Mouse (Mus musculus) left cerebral cortex, adult 8-10 months (tissue): ENCODE results near the gene Tgtp2. TPM values are rescaled to one million over a fixed set of nuclear protein-coding genes. Genes with fewer than 3 reads are reported as not detected.
"Not testable (repeated sequence)": the region's sequence is repeated elsewhere in the genome, so short reads cannot be mapped to it uniquely, and the experiment has no call there.

Source experiments
- DNase-seq, 2 experiments: peaks; one replicate each; pipeline ENCODE4 v3.0.0; 2022; ENCODE audit warnings: low spot score in 2 of 2
- total RNA-seq, 4 experiments: library from RNA; stranded (reverse); gene quantifications; 2 replicates each; pipeline ENCODE4 v1.2.4; 2022

Gene Tgtp2
- under 1 TPM in 2 of 4 experiments, not detected in 2; 0.23 to 0.56 TPM for total RNA-seq

GRCm38 (mm10) chr11:49063713-49064469 lies at the start of gene Tgtp2:
TSS of gene Tgtp2 (minus strand) at chr11:49064206.
- not testable (repeated sequence) for DNase-seq

DNA sequence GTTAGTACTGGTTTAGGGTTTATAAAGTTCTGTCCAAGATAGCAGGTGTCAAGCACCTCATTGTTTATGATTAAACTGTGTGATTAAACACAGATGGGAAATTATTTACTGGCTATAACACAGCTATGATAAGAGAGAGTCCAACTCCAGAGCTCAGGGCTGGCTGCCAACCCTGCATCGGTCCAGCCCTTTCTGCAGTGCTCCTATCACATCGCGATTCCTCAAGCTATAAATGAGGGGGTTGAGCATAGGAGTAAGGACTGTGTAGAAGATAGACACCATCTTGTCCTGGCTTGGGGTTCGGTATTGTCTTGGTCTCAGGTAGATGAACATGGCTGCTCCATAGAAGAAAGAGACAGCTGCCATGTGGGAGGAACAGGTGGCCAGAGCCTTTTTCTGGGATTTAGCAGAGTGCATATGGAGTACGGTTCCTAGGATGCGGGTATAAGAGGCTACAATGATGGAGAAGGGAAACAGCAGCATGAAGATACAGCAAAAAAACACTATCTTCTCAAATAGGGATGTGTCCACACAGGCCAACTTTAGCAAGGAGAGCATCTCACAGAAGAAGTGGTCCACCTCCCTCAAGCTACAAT lies 48.7 kb upstream of the Tgtp2 start:
- DNase-seq: peak in 1 of 2 experiments; percentile 36

- DNase-seq: no peak
Observed at GRCm38 (mm10) chr11:49111000-49111399, 47.0 kb upstream of the Tgtp2 start.

DNA sequence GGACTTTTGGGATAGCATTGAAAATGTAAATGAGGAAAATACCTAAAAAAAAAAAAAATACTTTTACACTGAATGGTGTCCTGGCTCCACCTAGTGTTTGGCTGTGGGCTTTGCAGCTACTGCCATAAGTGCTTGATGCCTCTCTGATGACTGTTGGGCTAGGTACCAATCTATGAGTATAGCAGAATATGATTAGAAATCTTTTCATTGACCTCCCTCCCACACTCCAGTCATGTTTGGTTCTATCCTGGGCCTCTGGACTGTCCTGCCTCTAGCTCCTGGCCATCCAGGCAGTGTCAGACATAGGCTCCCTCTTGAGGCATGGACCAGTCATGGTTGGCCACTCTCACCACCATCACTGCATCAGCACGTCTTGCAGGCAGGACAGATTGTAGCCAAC lies 44.8 kb upstream of the Tgtp2 start:
- no peak for DNase-seq

- no peak for DNase-seq
Observed at GRCm38 (mm10) chr11:49107650-49108537, 43.9 kb upstream of the Tgtp2 start.

DNA sequence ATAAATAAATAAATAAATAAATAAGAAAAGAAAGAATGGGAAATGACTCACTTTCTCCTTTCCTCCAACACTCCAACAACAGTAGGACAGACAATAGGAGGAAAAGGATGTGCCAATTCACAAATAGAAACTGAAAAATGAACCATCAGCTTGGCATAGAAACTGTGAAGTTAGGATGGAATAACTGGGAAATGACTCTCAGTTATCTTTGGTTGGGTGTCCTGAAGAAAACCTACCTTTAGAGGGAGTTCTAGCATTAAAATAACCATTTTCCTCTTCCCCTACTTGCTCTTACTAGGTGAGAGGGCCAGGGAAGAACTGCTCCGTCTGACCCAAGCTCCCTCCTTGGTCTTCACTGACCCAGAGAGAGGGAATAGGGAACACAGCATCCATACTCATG lies 41.7 kb upstream of the Tgtp2 start:
- no peak for DNase-seq

DNA sequence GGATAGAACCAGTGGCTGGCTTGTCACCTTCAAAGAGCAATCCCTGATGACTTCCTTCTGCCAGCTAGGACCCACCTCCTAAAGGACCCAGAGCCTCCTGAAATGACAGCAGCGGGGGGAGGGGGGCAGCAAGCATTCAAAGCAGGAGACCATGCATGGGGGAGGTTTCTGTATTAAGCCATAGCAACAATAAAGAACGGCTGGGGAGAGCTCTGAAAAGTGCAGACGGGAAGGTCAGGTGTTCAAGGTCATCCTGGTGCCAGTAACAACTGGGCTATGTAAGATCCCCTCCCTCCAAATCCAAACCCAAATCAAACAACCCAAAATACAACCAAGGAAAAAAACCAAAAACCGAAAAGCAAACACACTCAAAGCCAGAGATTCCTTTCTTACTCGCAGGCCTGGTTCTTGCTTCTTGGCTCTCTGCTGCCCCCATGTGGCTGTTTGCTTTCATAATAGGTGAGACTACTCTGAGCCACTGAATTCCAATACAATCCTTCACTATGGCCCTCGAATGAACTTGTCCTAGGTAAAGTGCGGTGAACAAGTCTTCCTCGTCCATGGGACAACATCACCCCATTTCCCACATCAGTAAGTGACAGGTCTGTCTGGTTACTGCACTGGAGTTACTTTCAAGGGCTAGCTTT lies 39.2 kb upstream of the Tgtp2 start:
- peak; percentile 56 to 59 for DNase-seq

DNA sequence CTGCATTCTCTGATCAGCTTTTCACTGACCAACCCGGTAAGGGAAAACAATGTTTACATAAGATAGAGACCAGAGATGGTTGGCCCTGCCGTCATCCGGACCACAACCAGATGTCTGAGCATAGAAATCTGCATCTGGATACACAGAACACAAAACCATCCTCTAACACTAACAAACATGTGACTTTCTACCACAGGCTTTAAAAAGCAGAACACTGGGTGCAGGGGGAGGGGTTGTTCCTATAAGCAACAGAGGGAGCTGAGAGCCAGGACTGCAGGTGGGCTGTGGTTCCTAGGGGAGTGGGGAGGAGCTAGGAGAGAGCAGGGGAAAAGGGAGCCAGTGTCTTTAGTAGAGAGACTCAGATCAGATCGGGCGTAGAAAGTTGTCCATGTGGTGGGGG lies 37.5 kb upstream of the Tgtp2 start:
- no peak for DNase-seq

DNA sequence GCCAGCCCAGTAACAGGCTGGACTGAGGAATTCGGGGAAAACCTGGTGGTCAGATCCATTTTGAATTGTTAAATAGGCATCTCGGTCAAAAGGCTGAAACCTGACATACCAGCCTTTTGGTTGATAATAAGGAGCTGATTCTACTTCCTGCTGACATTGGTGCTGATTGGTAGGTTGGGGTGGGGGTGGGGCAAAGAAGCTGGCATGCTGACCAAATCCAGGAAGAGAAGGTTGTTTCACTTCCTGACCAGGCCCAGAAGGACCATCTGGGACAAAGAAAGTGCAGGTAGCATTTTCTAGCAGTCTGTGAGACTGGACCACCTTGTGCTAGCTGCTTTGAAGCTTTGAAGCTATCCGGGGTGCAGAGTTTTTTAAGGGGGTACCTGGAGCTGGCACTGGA lies 36.4 kb upstream of the Tgtp2 start:
- no peak for DNase-seq

GRCm38 (mm10) chr11:49095367-49095766 lies 31.4 kb upstream of the Tgtp2 start:
- DNase-seq: no peak

DNA sequence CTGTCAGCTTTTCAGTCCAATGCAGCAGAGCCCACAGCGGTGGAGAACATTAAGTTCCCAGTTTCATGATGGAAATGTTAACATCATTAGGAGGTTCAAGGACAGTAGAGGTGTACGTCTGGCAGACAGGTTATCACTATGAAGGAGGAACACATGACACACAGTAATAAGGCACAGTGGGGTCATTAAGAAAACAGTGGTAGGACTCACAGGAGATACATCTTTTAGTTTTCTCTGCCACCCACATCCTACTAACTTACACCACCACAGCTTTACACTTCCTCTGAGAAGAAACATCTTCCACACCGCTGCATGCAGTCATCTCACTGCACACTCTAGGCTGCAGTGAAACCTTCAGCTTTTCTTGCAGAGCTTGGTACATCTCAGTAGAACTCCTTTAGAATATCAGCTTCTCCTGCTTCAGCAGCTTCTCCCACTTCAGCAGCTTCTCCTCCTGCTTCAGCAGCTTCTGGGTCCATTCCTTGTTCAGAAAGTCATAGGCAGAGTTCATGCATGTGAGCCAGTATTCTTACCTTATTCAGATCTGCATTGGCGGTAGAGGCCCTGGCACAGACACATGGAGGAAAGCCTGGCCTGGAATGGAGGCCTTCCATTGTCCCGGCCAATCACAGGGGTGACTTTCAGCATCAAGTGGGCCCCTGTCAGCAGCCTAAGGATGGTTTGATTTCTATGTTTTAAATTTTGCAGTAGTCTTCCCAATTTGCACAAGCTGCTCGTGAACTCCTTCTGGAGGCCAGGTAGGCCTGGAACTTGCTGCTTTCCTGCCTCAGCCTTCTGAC lies 30.1 kb upstream of the Tgtp2 start:
- no peak for DNase-seq

DNA sequence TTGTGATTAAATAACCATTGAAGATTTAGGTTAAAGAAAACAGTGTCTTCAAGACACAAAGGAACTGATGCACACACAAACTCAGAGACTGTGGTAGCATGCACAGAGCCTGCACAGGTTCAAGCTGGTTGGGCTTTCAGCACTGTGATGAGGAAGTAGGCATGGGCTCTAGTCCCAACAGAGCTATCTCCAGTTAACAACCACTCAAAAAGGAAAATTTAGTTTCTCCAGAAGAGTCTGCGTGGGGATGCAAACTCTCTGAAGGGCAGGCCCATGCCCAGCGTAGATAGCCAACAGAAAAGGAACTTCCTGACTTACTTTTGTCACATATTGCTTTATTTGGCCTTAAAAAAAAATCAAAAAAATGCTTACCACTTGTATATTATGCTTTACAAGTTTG lies 28.8 kb upstream of the Tgtp2 start:
- no peak for DNase-seq

DNA sequence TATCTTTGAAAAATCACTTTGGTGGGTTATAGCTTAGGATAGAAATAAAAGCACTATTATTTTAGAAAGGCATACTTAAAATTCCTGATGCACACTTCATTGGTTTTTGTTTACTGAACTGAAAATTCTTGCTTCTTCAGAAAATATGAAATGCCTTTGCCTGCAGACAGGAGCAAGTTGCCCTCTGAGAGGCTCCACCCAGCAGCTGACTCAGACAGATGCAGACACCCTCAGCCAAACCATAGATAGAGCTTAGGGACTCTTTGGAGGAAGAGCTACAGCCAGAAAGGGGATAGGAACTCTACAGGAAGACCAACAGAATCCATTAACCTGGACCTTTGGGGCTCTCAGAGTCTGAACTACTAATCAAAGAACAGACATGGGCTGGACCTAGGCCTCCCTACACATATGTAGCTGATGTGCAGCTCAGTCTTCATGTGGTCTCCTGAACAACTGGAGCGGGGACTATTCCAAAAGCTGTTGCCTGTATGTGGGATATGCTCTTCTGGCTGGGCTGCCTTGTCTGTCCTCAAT lies 28.1 kb upstream of the Tgtp2 start:
- DNase-seq: no peak

DNA sequence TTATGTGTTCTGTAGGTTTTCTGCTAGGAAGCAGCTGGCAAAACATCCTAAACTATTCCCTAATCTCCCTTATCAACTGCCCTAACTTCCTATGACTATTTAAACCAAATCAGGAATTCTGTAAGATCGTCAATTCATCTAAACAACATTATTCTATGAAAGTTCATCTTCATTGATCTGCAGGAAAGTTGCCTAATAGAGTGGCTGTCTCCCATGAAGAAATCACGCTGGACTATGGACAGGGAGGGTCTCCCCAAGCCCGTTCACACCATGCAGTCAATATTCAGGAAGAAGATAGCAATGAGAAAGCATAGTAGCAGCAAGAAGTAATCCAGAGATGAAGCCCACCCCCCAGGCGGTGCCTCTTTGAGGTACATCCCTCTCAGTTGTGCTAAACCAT lies 27.2 kb upstream of the Tgtp2 start:
- DNase-seq: no peak

DNA sequence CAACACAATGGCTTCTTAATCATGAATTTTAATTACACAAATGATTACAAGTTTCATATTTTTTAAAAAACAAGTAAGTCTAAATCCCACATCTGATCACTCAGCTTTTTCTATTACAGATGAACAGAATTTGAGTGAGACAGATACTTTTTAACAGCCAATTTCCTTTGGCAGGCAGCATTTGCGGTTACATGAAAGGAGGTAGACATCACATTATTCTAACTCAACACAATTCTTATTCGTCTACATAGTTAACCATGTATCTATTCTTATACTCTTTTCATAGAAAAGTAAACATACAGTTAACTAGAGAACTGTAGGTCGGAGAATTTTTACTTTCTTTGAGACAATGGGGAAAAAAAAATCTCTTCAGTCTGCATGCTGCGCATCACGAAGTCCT lies 26.5 kb upstream of the Tgtp2 start:
- DNase-seq: no peak

GRCm38 (mm10) chr11:49089735-49090507 lies 25.9 kb upstream of the Tgtp2 start:
- DNase-seq: no peak

- no peak for DNase-seq
Observed at GRCm38 (mm10) chr11:49088990-49089652, 25.1 kb upstream of the Tgtp2 start.

DNA sequence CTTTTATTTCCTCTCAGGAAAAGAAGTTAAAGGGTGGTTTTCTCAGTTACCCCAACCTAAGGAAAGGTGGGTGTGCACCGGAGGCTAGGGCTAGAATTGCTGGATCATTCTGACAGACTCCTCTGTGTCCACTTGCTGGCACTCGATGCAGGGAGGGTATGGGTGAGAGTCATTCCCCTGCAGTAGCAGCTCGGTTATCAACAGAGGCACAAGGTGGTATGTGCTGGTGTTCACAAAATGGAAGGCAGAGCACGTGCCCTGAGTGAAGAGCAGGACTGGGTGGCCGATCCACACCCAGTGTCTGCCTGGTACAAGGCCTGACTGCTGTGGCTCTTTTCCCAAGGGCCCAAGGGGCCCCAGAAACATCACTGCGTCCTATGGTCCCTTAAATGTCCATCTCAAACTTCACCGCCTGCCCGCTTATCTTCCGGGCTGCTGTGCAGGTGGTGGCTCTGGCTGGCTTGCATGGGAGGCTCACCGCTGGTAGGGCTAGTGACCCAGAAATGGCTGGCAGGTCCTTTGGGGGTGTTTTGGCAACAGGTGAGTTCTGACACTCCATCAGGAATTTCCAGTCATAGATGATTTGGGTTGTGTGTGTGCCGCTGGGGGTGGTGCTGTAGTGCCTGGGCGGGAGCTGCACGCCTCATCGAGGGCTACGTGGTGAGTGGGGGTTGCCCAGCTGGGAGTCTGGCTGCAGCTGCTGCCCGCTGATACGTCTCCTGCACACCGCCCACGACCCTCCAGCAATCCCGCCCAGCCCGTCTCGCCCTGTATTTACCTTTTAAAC lies 24.0 kb upstream of the Tgtp2 start:
- DNase-seq: no peak
